Mouse (Mus musculus) G1E (cell line): ENCODE measurements around the gene Srxn1. TPM values are rescaled to one million over a fixed set of nuclear protein-coding genes. Genes with fewer than 3 reads are reported as not detected.

Experiments
- ATAC-seq: 2 replicates; pipeline ENCODE4 v1.8.0; 2016; ENCODE audit warnings: mild to moderate bottlenecking; ENCODE audit not compliant: insufficient number of reproducible peaks, poor library complexity, low FRiP score, severe bottlenecking; ENCODE audit errors: extremely low read depth
- DNase-seq: peaks from one replicate; pipeline ENCODE4 v3.0.0; 2012; ENCODE audit warnings: low spot score
- H3K27me3 ChIP-seq: 2 replicates; pipeline ENCODE4 v1.6.1; 2012; ENCODE audit warnings: mild to moderate bottlenecking, low read length, inconsistent platforms; ENCODE audit not compliant: insufficient read depth
- H3K36me3 ChIP-seq: replicated peaks from 2 replicates; pipeline ENCODE3; 2012; ENCODE audit warnings: mild to moderate bottlenecking, inconsistent platforms
- H3K4me1 ChIP-seq: 2 replicates; pipeline ENCODE4 v1.6.1; 2012; ENCODE audit warnings: low read depth, low read length, inconsistent platforms, mixed read lengths; ENCODE audit not compliant: insufficient read depth
- H3K4me3 ChIP-seq: 2 replicates; pipeline ENCODE4 v1.5.1; 2012; ENCODE audit warnings: low read depth, mild to moderate bottlenecking, inconsistent platforms, low read length, moderate library complexity, mixed read lengths
- H3K9me3 ChIP-seq: replicated peaks from 2 replicates; pipeline ENCODE4 v1.6.1; 2012; ENCODE audit warnings: inconsistent platforms
- CTCF ChIP-seq: IDR thresholded peaks from 2 replicates; pipeline ENCODE4 v1.5.1; 2012; ENCODE audit warnings: low read depth, low read length, inconsistent platforms, mixed read lengths
- GATA1 ChIP-seq: IDR thresholded peaks from 2 replicates; pipeline ENCODE4 v1.6.1; 2012; ENCODE audit warnings: borderline replicate concordance, low read length, inconsistent platforms, mixed read lengths
- GATA2 ChIP-seq: IDR thresholded peaks from 2 replicates; pipeline ENCODE4 v1.6.1; 2012; ENCODE audit warnings: low read depth, low read length, inconsistent platforms, borderline replicate concordance
- POLR2AphosphoS5 ChIP-seq: IDR thresholded peaks from 2 replicates; pipeline ENCODE4 v1.6.1; 2012; ENCODE audit warnings: low read depth, low read length, inconsistent platforms; ENCODE audit not compliant: insufficient replicate concordance
- TAL1 ChIP-seq: conservative IDR thresholded peaks from 2 replicates; pipeline ENCODE4 v1.6.1; 2012; ENCODE audit warnings: low read depth, low read length, inconsistent platforms, mixed read lengths
- polyA plus RNA-seq: library from polyadenylated mRNA; stranded (reverse); fragments of >175 nt; gene quantifications from 2 replicates; pipeline ENCODE4 v1.2.3, GENCODE M21; 2012
- total RNA-seq, 2 experiments: library from RNA; stranded (forward) in 1 of 2; stranded (reverse) in 1 of 2; fragments of 200-1000 nt in 1 of 2; fragments of >200 nt in 1 of 2; fragmentation: Nextera tagmentation in 1 of 2; gene quantifications; 2 replicates each; pipeline ENCODE4 v1.2.3; 2014 to 2017

The Srxn1 gene
- total and polyA plus RNA-seq, 3 experiments = 2.9 to 17.8 (median 4.0) TPM

DNA sequence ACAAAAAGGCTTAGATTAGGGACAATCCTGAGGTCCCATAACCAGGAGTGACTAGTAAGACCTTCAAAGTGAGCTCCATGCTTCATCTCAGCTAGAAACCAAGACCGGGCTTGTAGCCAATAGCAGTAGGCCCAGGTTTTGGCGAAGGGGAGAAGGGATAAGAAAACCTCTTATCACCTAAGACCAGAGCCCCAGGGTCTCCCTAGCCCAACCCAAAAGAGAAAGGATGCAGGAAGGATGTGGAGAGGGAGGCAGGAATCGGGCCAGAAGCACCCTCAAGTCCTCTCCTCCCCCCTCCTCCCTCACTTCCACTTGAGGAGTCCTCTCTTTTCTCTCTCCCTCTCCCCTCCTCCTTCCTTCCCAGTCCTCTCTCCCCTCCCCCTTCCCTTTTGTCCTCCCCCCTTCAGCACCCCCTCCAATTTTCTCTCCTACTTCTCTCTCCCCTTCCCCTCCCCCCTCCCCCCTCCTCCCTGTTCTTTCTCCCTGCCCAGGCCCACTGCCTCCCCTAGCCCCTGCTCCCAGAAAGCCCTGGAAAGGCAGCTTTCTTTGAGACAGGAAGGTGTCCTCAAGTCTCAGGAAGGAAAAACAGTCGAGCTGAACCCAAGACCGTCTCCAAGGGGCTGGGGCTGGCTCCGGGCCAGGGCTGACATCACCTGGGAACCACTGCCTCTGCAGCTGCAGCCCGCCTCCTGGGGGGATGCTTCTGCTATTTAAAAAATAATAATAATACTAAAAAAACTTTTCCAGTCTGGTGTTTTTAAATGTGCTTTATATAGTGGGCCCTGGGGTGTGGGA lies 50.3 kb downstream of the Srxn1 start:
- no peaks in the 10 kb centered on the region for H3K36me3 ChIP-seq
- H3K9me3 ChIP-seq = 0 out of 2 replicates have a peak, but pooled peaks cover 2% of the 10 kb centered on the region
- DNase-seq (no peak), ATAC-seq (no peak)
- TF ChIP-seq POLR2AphosphoS5 (no peak), GATA2 (no peak), CTCF (no peak), TAL1 (no peak), GATA1 (no peak)
- no peaks in the 10 kb centered on the region for H3K4me1 ChIP-seq
- peaks cover 10% of the 10 kb centered on the region for H3K27me3 ChIP-seq
- no peak overlapping the region for H3K4me3 ChIP-seq

DNA sequence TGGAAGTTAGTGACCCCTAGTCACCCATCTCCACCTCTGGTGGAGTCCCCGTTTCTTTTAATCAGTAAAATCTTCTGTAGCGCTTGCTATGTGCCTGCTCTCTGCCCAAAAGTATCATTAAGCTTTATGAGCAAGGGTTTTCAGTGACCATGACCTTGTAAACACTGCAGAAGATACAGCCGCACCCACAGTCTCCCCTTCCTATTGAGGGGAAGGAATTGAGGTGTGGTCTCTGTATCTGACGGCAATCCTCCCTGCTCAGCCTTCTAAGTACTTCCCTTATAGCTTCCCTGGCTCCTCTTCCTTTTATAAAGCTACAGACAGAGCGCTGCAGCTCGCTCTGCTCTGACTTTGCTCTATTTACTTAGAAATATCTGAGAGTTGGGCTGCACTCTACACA lies 51.2 kb downstream of the Srxn1 start:
- DNase-seq (no peak), ATAC-seq (no peak)
- no peak for TF ChIP-seq POLR2AphosphoS5
- no peak for TF ChIP-seq GATA2
- no peak for TF ChIP-seq GATA1
- no peak for TF ChIP-seq CTCF
- no peak for TF ChIP-seq TAL1
- Histone ChIP-seq H3K4me3 (no peak overlapping the region), H3K27me3 (peaks cover 10% of the 10 kb centered on the region; the same call in 1 of the 2 replicates), H3K9me3 (0 out of 2 replicates have a peak, but pooled peaks cover 2% of the 10 kb centered on the region), H3K4me1 (no peaks in the 10 kb centered on the region), H3K36me3 (no peaks in the 10 kb centered on the region)

DNA sequence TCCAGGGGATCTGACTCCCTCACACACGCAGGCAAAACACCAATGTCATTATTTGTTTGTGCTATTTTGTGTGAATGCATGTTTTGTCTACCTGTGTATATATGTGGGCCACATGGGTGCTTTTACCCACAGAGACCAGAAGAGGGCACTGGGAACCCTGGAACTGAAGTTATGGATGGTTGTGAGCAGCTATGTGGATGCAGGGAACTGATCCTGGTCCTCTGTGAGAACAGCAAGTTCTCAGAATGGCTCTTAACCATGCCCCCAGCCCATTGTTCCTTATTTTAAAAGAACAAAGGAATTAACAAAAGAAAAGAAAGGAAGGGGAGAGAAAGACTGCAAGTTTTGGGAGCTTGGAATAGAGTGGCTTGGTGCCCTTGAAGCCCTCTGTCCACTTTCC lies 54.2 kb downstream of the Srxn1 start:
- 0 out of 2 replicates have a peak, but pooled peaks cover 2% of the 10 kb centered on the region for H3K9me3 ChIP-seq

More for the DNA sequence above, 54.2 kb downstream of the Srxn1 start:
- Histone ChIP-seq H3K27me3 (peaks cover 10% of the 10 kb centered on the region; the same call in 1 of the 2 replicates), H3K4me3 (no peak overlapping the region), H3K4me1 (no peaks in the 10 kb centered on the region), H3K36me3 (no peaks in the 10 kb centered on the region)
- no peak for DNase-seq
- no peak for TF ChIP-seq POLR2AphosphoS5
- TF ChIP-seq CTCF = no peak
- no peak for TF ChIP-seq GATA2
- TF ChIP-seq TAL1 = no peak
- TF ChIP-seq GATA1 = no peak
- no peak for ATAC-seq

Other genes with a start within 250 kb of the Srxn1 start
- not detected in 2 replicates for gene Angpt4, start 194.3 kb upstream of the Srxn1 start, total RNA-seq (2014; fragmentation: Nextera tagmentation)
- gene Angpt4, start 194.3 kb upstream of the Srxn1 start, total RNA-seq (2017) = not detected in 2 replicates
- gene Angpt4, start 194.3 kb upstream of the Srxn1 start, polyA plus RNA-seq = not detected in 2 replicates
- gene Fam110a, start 125.3 kb upstream of the Srxn1 start, total RNA-seq (2014; fragmentation: Nextera tagmentation) = 4.1 and 5.2 TPM in 2 replicates
- 3.4 and 3.8 TPM in 2 replicates for gene Fam110a, start 125.3 kb upstream of the Srxn1 start, total RNA-seq (2017)
- 24.7 and 30.5 TPM in 2 replicates for gene Fam110a, start 125.3 kb upstream of the Srxn1 start, polyA plus RNA-seq
- not detected in 2 replicates for gene Slc52a3, start 109.0 kb upstream of the Srxn1 start, total RNA-seq (2014; fragmentation: Nextera tagmentation)
- 0.05 TPM in 1 of 2 replicates, not detected in the other for gene Slc52a3, start 109.0 kb upstream of the Srxn1 start, total RNA-seq (2017)
- gene Slc52a3, start 109.0 kb upstream of the Srxn1 start, polyA plus RNA-seq = 0.02 TPM in 1 of 2 replicates, not detected in the other
- not detected in 2 replicates for gene Scrt2, start 24.0 kb upstream of the Srxn1 start, total RNA-seq (2014; fragmentation: Nextera tagmentation)
- 0.05 TPM in 1 of 2 replicates, not detected in the other for gene Scrt2, start 24.0 kb upstream of the Srxn1 start, total RNA-seq (2017)
- not detected in 2 replicates for gene Scrt2, start 24.0 kb upstream of the Srxn1 start, polyA plus RNA-seq
- not detected in 2 replicates for gene Tcf15, start 38.0 kb downstream of the Srxn1 start, total RNA-seq (2014; fragmentation: Nextera tagmentation)
- gene Tcf15, start 38.0 kb downstream of the Srxn1 start, total RNA-seq (2017) = not detected in 2 replicates
- gene Tcf15, start 38.0 kb downstream of the Srxn1 start, polyA plus RNA-seq = not detected in 2 replicates
- 180 and 190 TPM in 2 replicates for gene Csnk2a1, start 121.3 kb downstream of the Srxn1 start, total RNA-seq (2014; fragmentation: Nextera tagmentation)
- gene Csnk2a1, start 121.3 kb downstream of the Srxn1 start, total RNA-seq (2017) = 158 and 187 TPM in 2 replicates
- 9.8 and 16.4 TPM in 2 replicates for gene Csnk2a1, start 121.3 kb downstream of the Srxn1 start, polyA plus RNA-seq
- 45.8 and 48.2 TPM in 2 replicates for gene Tbc1d20, start 188.3 kb downstream of the Srxn1 start, total RNA-seq (2014; fragmentation: Nextera tagmentation)
- gene Tbc1d20, start 188.3 kb downstream of the Srxn1 start, total RNA-seq (2017) = 35.8 and 91.8 TPM in 2 replicates
- gene Tbc1d20, start 188.3 kb downstream of the Srxn1 start, polyA plus RNA-seq = 13.8 and 15.7 TPM in 2 replicates
- gene Rbck1, start 227.1 kb downstream of the Srxn1 start, total RNA-seq (2014; fragmentation: Nextera tagmentation) = 123 and 156 TPM in 2 replicates
- gene Rbck1, start 227.1 kb downstream of the Srxn1 start, total RNA-seq (2017) = 59.9 and 71.3 TPM in 2 replicates
- 232 and 262 TPM in 2 replicates for gene Rbck1, start 227.1 kb downstream of the Srxn1 start, polyA plus RNA-seq
- gene Trib3, start 238.5 kb downstream of the Srxn1 start, total RNA-seq (2014; fragmentation: Nextera tagmentation) = 24.5 and 25.0 TPM in 2 replicates
- gene Trib3, start 238.5 kb downstream of the Srxn1 start, total RNA-seq (2017) = 1.9 and 2.1 TPM in 2 replicates
- gene Trib3, start 238.5 kb downstream of the Srxn1 start, polyA plus RNA-seq = 17.8 and 24.9 TPM in 2 replicates